Mouse (Mus musculus): Measurements from ENCODE around the gene Akap12.

- TF ChIP-seq EP300 (optimal IDR thresholded peaks at IDR 0.05), result no peak
- TF ChIP-seq CTCF (IDR thresholded peaks at IDR 0.05; ENCODE audit: low read depth), result no peak
Measured at GRCm38 (mm10) chr10:4233102-4233501, 33.1 kb upstream of the Akap12 start.

All from stomach, postnatal 0 days (tissue).